Mouse (Mus musculus) 3T3-L1 (cell line): ENCODE measurements at regions not wholly inside any gene's neighbourhood (a gene's known extent, or its start where the extent isn't known, plus 50 kb on each side); places are given as distances from the start of the nearest gene placed in this dataset.

ENCODE experiments used
- DNase-seq: peaks from one replicate; pipeline ENCODE4 v3.0.0-alpha.2; 2015; ENCODE audit warnings: low read depth, low spot score

DNA sequence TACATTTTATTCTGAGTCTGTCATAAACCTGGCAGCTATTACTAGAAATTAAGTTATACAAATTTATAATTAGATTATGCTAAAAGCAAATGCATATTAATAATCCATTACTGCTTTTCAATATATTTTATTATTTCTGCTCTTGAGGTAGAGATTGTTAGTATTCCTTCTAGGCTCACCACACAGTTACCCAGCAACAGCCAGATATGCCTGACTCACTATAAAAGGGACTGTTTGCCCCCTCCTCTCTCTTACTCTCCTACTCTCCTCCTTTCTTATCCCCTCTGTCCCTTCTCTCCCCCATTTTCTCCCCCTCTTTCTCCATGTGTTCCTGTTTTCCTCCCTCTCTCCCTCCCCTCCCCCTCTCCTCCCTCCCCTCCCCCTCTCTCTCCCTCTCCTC, 98.7 kb downstream of the 4930505A04Rik start:
- no peak for DNase-seq

DNA sequence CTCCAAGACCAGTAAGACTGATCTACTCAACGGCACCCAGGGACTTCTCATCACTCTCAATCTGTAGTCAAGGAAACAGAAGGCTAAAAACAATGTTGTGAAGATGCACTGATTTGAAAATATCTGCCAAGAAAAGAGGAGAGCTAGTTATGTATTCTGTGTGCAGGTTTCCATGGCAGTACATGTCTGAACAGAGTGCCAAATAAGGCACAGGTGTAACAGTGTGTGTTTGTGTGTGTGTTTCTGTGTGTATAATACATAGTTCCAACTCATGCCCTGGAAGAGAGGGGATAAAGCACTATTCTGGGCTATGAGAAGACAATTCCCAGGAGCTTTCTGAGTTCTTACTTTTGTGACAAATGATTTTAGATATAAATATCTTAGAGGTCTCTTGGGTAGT, 99.7 kb downstream of the 4930505A04Rik start:
- no peak for DNase-seq

DNA sequence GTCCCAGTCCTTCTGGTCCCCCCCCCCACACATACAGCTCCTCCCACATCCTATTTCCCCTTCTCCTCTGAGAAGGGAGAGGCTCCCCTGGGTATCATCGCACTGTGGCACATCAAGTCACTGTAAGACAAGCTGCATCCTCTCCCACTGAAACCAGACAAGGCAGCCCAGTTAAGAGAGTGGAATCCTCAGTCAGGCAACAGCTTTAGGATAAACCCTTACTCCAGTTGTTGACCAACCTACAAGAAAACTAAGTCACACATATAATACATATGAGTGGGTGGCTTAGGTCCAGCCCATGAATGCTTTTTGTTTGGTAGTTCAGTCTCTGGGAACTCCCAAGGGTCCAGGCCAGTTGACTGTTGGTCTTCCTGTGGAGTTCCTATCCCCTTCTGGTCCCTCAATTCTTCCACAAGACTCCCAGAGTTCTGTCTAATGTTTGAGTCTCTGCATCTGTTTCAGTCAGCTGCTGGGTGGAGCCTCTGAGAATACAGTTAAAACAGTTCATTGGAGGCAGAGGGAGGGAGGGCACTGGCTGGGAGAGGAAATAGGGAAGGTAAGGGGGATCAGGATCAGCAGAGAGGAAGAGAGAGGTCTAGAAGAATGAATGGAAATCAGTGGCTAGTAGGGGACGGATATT, 101.7 kb upstream of the Sptbn1 start:
- DNase-seq, result no peak

DNA sequence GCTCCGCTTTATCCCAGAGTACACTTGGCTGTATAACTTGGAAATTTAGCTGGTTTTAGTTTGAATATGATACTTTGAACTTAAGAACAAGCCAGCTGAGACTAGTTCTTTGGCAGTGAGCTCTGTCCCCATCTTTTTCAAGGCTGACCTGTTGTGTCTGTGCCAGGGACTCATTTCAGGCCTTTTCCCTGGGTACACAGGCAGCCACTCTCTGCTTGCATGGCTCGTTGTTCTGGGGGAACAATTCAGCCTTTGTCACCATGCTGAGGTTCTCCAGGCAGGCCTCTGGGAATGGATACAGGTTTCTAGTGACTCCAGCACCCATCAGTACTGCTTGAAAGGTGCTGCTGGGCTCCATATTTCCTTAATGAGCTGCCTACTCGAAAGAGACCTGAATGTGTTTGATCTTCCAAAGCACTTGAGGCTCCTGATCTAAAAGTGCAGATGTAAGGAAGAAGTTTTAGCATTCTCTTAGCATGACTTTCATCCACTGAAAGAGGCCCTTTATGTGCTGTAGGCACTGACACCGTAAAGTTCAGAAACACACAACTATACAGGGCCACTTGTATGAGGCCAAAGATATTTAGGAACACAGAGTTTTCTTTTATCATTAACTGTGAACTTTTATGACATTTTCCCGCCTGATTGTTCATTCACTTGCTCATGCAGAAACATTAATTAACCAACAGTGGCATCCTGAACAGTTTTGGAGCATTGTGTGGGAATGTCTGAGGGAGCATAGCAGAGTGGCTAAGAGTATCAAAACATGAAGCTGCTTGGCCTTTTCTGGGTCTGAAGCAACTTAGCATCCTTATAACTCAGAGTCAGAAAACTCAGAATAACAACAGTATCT, 99.6 kb upstream of the Sptbn1 start:
- no peak for DNase-seq

DNA sequence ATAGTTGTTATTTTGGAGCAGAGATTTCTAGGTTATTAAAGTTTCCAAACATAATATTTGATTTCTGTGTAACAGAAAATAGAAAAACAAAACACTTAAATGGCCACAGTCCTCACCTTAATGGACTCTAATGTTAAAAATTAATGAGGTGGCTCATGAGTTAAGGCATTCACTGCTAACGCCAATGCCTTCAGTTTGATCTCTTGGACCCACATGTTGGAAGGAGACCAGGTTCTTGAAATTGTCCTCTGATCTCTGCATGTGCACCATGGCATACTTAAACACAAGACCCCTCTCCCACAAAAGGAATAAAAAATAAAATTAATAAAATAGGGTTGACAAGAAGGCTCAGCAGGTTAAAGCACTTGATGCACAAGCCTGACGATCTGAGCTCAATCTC, 98.5 kb upstream of the Sptbn1 start:
- no peak for DNase-seq

DNA sequence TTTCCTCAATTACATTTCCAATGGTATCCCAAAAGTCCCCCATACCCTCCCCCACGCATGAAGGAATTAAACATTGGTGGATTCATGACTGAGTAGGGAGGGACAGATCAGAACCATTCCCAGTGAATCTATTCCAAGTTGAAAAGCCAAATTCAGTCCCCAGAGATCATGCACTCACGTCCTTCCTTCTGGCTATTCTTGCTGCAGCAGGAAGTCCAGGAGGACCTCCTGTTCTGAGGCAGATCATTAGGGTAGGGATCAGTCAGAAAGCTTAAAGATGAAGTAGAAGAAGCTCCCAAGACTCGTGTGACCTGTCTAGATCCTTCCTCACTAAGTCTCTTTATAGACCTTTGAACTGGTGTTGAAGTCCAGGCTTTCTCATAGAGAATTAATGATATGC, 97.0 kb upstream of the Sptbn1 start:
- no peak for DNase-seq

DNA sequence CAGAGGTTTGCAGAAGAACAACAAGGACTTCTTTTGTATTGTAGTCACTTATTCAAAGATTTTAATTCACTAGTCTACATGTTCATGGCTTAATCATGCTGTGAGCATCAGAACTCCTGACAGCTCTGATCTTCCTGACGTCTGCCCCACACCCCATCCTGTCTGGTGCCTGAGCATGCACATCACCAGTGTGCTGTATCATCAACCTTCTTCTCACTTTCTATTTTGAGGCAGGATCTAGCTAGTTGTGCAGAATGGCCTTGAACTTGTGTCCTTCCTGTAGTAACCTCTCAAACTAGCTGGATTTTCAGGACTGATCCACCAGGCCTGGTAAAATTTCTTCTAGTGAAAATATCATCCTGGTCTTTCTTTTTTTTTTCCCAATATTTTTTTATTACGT, 96.6 kb upstream of the Sptbn1 start:
- no peak for DNase-seq

DNA sequence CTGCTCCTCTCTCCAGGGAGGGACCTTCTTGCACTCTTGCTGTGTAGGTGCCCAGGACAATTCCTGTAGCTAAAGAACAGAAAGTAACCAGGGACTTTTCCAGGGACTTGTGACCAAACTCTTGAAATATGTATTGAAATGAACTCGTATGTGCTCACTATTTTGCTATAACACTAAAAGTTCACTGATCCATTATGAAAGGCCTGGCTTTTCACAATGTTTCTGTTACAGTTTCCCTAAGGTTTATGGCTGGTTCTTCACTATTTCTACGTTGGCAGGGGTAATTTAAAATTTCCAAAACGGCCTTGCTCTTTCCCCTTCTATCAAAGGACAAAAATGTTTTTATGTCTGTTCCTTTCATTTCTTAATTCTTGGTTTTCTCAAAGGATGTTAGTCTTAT, 90.2 kb upstream of the Sptbn1 start:
- DNase-seq, result no peak

DNA sequence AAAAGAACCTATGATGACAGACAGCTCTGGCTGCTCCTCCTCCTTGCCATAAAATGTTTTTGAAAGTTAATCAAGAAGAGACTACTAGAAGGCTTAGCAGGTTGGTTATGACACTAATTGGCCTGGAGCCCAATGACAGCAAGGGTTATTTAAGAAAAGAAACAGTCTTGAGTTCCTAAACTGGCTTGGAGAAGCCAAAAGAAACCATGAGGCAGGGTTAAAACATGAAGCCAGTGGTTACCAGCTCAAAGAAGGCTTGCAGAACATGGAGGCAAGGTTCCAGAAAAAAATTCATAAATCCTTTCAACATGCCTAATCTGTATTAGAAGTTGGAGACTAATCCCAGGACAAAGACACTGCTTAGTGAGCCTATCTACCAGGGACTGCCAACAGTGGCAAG, 87.4 kb upstream of the Sptbn1 start:
- DNase-seq, result no peak

DNA sequence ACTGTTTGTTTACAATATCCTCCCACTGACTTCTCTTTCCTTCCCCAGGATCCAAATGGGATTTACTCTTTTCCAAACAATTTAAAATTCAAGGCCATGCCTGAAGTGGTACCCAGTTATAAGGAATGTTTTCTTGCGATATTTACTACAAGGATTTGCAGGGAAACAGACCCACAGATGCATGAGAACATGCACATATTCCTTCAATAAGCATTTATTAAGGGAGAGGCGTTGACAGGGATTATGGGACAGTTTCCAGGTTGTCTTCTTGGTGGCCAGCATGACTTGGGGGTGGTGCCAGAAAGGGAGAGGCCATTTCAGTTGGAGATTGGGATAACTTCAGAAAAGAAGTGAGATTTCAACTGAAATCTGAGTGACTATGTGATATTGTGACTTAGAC, 58.4 kb upstream of the Sptbn1 start:
- peak; percentile 22 for DNase-seq
